Mouse (Mus musculus): ENCODE results near the gene Traf3ip2.

Gene Traf3ip2

DNA sequence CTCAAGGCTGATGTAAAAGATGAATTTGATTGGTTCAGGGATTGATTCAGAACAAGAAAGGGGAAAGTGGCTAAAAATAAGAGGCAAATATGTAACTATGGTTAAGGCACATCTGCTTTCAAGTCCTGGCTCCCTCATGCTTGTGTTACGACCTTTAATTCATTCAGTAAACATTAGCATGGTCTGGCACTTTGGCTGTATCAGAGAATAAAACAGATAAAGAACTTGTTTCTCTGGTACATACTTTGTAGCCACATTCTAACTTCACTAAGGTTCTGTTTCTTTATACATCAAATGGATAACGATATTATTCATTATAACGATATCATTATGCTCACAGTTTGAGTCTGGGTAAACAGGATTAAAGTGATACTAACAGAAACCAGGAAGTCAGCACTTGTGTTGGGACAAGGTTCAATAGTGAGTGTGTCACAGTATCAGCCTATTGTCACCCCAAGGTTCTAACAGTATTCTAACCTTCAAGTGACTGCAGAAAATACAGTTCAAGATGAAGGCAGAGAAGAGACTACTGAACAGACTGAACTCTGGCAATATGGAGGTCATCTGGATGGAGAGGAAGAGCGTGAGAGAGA is 65.6 kb downstream of the Traf3ip2 start:
- no peak for DNase-seq (ENCODE audit: low spot score)

DNA sequence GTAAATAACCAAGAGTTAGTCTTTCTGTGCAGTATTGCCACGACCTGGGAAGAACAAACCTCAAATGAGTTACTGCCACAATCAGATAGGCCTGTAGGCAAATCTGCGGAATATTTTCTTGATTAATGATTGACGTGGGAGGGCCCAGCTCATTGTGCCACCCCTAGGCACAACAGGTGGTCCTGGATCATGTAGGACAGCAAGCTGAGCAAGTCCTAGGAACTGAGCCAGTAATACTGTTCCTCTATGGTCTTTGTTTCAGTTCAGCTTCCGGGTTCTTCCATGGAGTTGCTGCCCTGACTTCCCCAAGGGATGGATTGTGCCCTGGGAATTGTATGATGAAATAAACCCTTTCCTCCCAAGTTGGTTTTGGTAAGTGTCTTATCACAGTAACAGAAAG is 68.3 kb downstream of the Traf3ip2 start:
- DNase-seq (ENCODE audit: low spot score) = peak; percentile 28

DNA sequence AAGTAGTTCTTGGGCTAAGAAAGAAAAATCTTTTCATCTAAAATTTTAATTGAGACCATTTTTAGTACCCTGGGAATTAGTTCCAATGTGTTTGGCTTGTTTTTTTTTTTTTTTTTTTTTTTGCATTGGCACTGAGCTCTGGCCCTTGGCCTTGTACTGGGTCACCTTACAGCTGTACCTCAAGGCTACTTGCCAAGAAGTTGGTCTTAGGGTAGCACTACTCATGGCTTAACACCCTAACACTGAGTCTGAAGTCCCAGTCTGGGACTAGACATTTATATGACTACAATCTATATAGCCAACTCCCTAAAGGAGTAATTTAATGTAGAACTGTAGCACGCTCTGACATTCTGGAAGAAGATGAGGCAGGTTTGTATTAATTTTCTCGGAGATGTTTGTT is 69.8 kb downstream of the Traf3ip2 start:
- DNase-seq (ENCODE audit: low spot score) = no peak

DNA sequence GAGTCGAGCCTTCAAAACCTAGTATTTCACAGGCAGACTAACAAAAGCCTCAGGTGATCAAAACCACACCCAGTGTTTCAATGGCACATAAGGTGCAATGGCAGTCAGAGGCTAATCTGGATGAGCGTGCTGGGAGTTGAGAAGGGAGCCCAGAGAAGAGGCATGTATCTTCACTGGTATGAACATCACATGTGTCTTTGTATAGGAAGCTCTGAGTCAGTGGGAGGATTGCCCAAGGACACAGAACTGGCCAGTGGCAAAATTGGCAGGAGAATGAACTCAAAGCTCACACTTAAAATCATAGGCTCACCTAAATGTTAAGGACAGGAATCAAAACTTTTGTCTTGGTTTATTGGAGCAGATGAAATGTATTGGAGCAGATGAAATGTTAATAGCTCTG is 70.7 kb downstream of the Traf3ip2 start:
- peak; percentile 28 for DNase-seq (ENCODE audit: low spot score)

DNA sequence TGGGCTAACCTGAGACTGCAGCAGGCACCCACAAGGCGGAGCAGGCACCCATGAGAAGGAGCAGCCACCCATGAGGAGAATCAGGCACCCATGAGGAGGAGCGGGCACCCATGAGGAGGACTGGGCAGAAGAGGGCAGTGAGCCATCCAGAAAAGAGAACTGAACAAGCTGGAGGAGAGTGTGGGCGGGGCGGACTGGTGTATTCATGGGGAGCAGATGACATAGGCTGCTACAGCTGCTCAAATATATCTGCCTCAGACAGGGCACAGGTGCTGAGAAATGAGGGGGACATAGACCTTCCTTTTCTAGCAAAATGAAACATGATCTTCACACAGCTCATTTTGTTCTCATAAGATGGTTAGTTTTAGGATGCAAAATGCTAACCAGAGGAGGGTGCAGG is 74.1 kb downstream of the Traf3ip2 start:
- DNase-seq (ENCODE audit: low spot score) = no peak

DNA sequence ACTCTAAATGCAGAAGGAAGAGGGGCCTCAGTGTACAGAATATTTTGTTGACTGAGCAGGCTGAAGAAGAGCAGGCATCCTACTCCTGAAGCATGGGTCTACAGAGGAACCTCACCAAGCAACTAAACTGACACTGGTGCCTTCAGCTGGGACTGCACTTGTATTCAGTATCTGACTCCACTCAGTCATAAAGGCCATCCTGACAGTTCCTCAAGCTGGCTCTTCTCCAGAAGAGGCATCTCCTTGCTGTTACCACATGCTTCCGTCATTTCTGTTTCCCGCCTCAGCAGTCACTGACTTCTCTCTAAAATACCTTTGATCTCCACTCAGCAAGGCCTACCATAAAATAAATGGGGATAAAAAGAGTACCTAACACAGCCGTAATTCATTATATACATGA is 75.1 kb downstream of the Traf3ip2 start:
- DNase-seq (ENCODE audit: low spot score) = no peak

DNA sequence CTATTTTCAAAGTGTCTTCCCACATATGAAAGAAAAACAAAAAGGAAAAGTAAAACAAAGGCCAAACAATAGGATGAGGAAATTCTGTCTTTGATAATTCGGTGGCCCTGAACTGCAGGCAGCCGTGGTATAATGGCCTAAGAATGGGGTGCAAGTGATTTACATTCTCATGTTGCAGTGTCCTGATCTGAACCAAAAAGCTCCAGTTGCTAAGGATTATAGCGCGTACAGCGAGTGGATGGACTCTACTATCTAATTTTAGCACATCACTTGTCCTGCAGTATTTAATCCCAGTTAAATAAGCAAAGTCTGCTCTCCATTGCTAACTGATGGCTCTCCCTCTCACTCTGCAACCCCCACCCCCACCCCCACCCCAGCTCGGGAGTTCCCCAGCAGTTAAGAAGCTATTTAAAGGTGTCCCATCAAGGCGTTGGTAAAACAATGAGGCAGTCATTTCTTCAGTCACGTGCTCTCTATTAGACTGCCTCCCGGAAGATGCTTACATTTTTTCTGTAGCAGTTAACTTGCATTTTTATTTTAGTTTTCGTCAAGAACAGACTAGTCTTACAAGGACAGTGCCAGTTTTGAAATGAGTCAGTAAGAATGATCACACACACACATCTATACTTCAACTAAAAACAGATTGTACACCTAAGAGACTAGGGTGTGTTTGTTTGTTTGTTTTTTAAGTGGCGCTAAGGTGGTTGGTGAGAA is 78.8 kb downstream of the Traf3ip2 start:
- no peak for DNase-seq (ENCODE audit: low spot score)

DNA sequence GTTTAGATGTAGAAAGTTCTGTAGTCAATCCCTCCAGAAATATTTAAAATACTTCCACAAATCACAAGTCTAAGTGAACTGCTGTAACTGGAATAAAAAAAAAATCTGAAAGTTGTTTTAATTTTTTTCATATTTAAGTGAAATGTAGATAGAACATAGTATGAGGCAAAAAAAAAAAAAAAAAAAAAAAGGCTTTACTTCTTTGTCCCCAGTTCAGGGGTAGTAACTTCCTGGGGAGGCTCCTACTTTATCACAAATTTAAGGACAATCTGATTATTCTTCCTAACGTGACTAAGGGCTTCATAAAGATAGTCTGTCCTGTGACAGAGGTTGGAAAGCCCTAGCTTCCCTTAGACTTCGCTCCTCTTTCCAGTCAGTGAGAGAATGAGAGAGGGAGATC is 79.4 kb downstream of the Traf3ip2 start:
- DNase-seq (ENCODE audit: low spot score) = no peak

Data from adipocyte (in vitro differentiated cells).